In the genomic region with DNA sequence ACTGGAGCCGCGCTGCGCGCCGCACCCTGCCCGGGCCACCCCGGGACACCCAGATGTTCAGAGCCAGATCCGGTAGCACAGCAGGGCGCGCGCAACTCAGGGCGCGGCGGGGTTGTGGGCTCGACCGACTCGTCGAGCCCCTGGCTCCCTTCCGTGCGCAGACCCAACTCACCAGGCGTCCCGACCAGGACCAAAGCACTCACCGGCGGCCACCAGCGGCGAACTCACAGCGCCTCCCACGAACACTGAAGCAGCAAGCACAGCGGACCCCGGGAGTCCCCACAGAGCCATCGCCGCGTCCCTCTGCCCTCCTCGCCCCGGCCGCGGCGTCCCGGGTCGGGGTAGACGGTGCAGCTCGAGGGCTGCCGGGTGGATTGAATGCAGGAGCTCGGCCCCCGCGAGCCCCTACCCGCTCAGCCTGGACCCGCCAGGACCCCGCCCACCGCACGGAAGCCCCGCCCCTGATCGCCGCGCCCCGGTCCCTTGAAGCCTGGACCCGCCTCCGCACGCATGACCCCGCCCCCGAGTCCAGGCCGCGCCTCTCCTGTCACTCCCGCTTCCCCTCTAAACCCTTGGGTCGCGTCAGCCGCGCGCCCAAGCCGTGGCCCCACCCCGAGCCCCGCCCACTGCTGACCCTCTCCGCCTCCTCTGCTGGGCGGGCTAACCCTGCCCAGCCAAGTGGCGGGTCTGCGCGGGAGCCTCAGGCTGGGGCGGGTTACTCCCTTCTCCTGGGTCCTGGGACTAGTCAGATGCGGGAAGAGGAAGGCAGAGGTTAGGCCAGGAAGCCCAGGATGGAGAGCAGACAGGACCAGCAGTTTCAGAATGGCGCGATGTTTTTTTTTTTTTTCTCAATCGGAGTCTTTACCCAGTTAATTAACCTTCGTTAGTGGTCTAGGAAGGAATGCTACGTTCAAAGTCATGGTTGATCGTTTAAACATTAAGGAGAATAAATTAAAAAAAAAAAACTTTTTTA, we compare ENCODE assay signal across 8 mouse cellular contexts. TPM values are rescaled to one million over a fixed set of nuclear protein-coding genes. Genes with fewer than 3 reads are reported as not detected.
DNase-seq lines count a peak whose midpoint lies in the region; ATAC-seq and TF ChIP-seq lines count a peak whose summit lies in the region.

Rell1 (minus strand) TSS at position 455 of the 973 bp plus-strand sequence.

- H3K4me3 ChIP-seq in forebrain, embryonic 10.5 days: peak within 1 kb of the TSS; percentile 81
- H3K4me3 ChIP-seq in heart, embryonic 15.5 days: peak within 1 kb of the TSS; percentile 62
- peak within 1 kb of the TSS; percentile 74 to 90 for H3K4me3 ChIP-seq in liver, embryonic 14.5 days (ENCODE audit: insufficient read depth in 1 of 2, low read depth in 2 of 2, low read length in 2 of 2)
- H3K4me3 ChIP-seq in neural tube, embryonic 11.5 days (ENCODE audit: low read depth, low read length): peak within 1 kb of the TSS; percentile 71
- peak within 1 kb of the TSS; percentile 77 for H3K4me3 ChIP-seq in stomach, postnatal 0 days (ENCODE audit: low read depth, low read length)

- peak; percentile 89 to 95 for DNase-seq in CD8-positive naive resting alpha-beta T cell, adult 2 months (ENCODE audit: low read depth in 2 of 2, low spot score in 2 of 2)
- DNase-seq in c-Kit-positive CD71-negative TER-119-negative erythroid progenitor cells, embryonic 14.5 days (ENCODE audit: low read depth): peak; percentile 94
- peak; percentile 99 for DNase-seq in forebrain, embryonic 10.5 days (ENCODE audit: extremely low spot score, low spot score)
- peak; percentile 99 to 100 for DNase-seq in kidney, postnatal 25 days
- peak; percentile 85 to 91 (median 89) for DNase-seq in liver, embryonic 14.5 days (ENCODE audit: low read depth in 3 of 3, low spot score in 3 of 3)
- peak; percentile 98 for DNase-seq in neural tube, embryonic 11.5 days (ENCODE audit: low spot score)
- DNase-seq in stomach, postnatal 0 days (ENCODE audit: low spot score): peak; percentile 100

- peaks cover 52% of the 10 kb centered on the region for H3K4me1 ChIP-seq in forebrain, embryonic 10.5 days
- peaks cover 12% of the 10 kb centered on the region for H3K4me1 ChIP-seq in heart, embryonic 15.5 days (replicated peaks)
- peaks cover 3 to 25% of the 10 kb centered on the region in 2 experiments for H3K4me1 ChIP-seq in liver, embryonic 14.5 days (replicated peaks; ENCODE audit: control insufficient read depth in 2 of 2, insufficient read depth in 2 of 2, low read length in 1 of 2)
- H3K4me1 ChIP-seq in neural tube, embryonic 11.5 days (ENCODE audit: control insufficient read depth, insufficient read depth, low read length): peaks cover 12% of the 10 kb centered on the region; the same call in 1 of the 2 replicates
- peaks cover 3% of the 10 kb centered on the region; the same call in 1 of the 2 replicates for H3K4me1 ChIP-seq in stomach, postnatal 0 days (replicated peaks; ENCODE audit: control insufficient read depth, insufficient read depth)

- WGBS in forebrain, embryonic 10.5 days: under 1% methylated on average over 82 of the region's 85 CpGs
- under 1% methylated on average over 85 of the region's 85 CpGs for WGBS in heart, embryonic 15.5 days
- WGBS in liver, embryonic 14.5 days (ENCODE audit: insufficient replicate concordance): under 1% methylated on average over 84 of the region's 85 CpGs
- 3% methylated on average over 42 of the region's 85 CpGs for WGBS in neural tube, embryonic 11.5 days
- under 1% methylated on average over 68 of the region's 85 CpGs for WGBS in stomach, postnatal 0 days

- ATAC-seq in heart, embryonic 15.5 days (replicated peaks; ENCODE audit: insufficient number of reproducible peaks, insufficient read depth, low FRiP score, low read depth): peak; percentile 99
- ATAC-seq in liver, embryonic 14.5 days (ENCODE audit: insufficient read depth): peak; percentile 98
- ATAC-seq in neural tube, embryonic 11.5 days (ENCODE audit: insufficient read depth, low FRiP score, low TSS enrichment): peak; percentile 97
- ATAC-seq in stomach, postnatal 0 days (ENCODE audit: low FRiP score, low TSS enrichment): peak; percentile 98

- peak within 1 kb of the TSS; percentile 68 for H3K9ac ChIP-seq in heart, embryonic 15.5 days
- H3K9ac ChIP-seq in liver, embryonic 14.5 days (replicated peaks): peak within 1 kb of the TSS; percentile 68
- H3K9ac ChIP-seq in neural tube, embryonic 11.5 days (ENCODE audit: low read length): peak within 1 kb of the TSS; percentile 79
- peak within 1 kb of the TSS; percentile 87 for H3K9ac ChIP-seq in stomach, postnatal 0 days (ENCODE audit: low read length)

- TF ChIP-seq EP300 in liver, embryonic 14.5 days (IDR thresholded peaks at IDR 0.05; ENCODE audit: low read depth): no peak
- TF ChIP-seq EP300 in stomach, postnatal 0 days (optimal IDR thresholded peaks at IDR 0.05): no peak

- no peaks in the 10 kb centered on the region for H3K9me3 ChIP-seq in forebrain, embryonic 10.5 days
- H3K9me3 ChIP-seq in heart, embryonic 15.5 days (replicated peaks): no peaks in the 10 kb centered on the region
- H3K9me3 ChIP-seq in liver, embryonic 14.5 days (ENCODE audit: control insufficient read depth, low read length): no peaks in the 10 kb centered on the region
- no peaks in the 10 kb centered on the region for H3K9me3 ChIP-seq in neural tube, embryonic 11.5 days (ENCODE audit: control insufficient read depth, low read length)
- H3K9me3 ChIP-seq in stomach, postnatal 0 days (ENCODE audit: control insufficient read depth, low read length): no peaks in the 10 kb centered on the region

- 0 out of 2 replicates have a peak, but pooled peaks have one; percentile 11 for TF ChIP-seq CTCF in liver, embryonic 14.5 days (IDR thresholded peaks at IDR 0.05; ENCODE audit: low read depth)
- TF ChIP-seq CTCF in stomach, postnatal 0 days (IDR thresholded peaks at IDR 0.05; ENCODE audit: low read depth): peak; percentile 44

- H3K27me3 ChIP-seq in forebrain, embryonic 10.5 days (ENCODE audit: poor library complexity, severe bottlenecking): no peaks in the 10 kb centered on the region
- peaks cover 3% of the 10 kb centered on the region; the same call in 1 of the 2 replicates for H3K27me3 ChIP-seq in heart, embryonic 15.5 days
- no peaks in the 10 kb centered on the region for H3K27me3 ChIP-seq in liver, embryonic 14.5 days (ENCODE audit: control insufficient read depth, insufficient read depth, low read length)
- no peaks in the 10 kb centered on the region for H3K27me3 ChIP-seq in neural tube, embryonic 11.5 days (ENCODE audit: control insufficient read depth, insufficient read depth, low read length)
- no peaks in the 10 kb centered on the region for H3K27me3 ChIP-seq in stomach, postnatal 0 days (ENCODE audit: control insufficient read depth, insufficient read depth, low read length)

- no peaks in the 10 kb centered on the region; the same call in 1 of the 2 replicates for H3K36me3 ChIP-seq in forebrain, embryonic 10.5 days (replicated peaks)
- no peaks in the 10 kb centered on the region for H3K36me3 ChIP-seq in heart, embryonic 15.5 days
- no peaks in the 10 kb centered on the region for H3K36me3 ChIP-seq in liver, embryonic 14.5 days (replicated peaks; ENCODE audit: control insufficient read depth, insufficient read depth, low read depth)
- H3K36me3 ChIP-seq in neural tube, embryonic 11.5 days (ENCODE audit: control insufficient read depth, insufficient read depth, low read length): no peaks in the 10 kb centered on the region
- H3K36me3 ChIP-seq in stomach, postnatal 0 days (ENCODE audit: control insufficient read depth, insufficient read depth, low read length): no peaks in the 10 kb centered on the region

- peak within 1 kb of the TSS; percentile 90 for H3K27ac ChIP-seq in forebrain, embryonic 10.5 days
- H3K27ac ChIP-seq in heart, embryonic 15.5 days: peak within 1 kb of the TSS; percentile 61
- H3K27ac ChIP-seq in liver, embryonic 14.5 days: peak within 1 kb of the TSS; percentile 19; the same call in 1 of the 2 replicates
- H3K27ac ChIP-seq in neural tube, embryonic 11.5 days (ENCODE audit: low read depth, low read length): 0 out of 2 replicates have a peak within 1 kb of the TSS, but pooled peaks have one; percentile 14
- H3K27ac ChIP-seq in stomach, postnatal 0 days (replicated peaks): peak within 1 kb of the TSS; percentile 86

- peak within 1 kb of the TSS; percentile 93 for H3K4me2 ChIP-seq in heart, embryonic 15.5 days
- peak within 1 kb of the TSS; percentile 82 for H3K4me2 ChIP-seq in liver, embryonic 14.5 days (ENCODE audit: low read depth)
- H3K4me2 ChIP-seq in neural tube, embryonic 11.5 days (ENCODE audit: low read depth): peak within 1 kb of the TSS; percentile 87
- peak within 1 kb of the TSS; percentile 82 for H3K4me2 ChIP-seq in stomach, postnatal 0 days (replicated peaks; ENCODE audit: low read depth)

RNA-seq across cellular contexts. Expression of gene Rell1, which starts in this region (rescaled TPM):
- polyA plus RNA-seq in forebrain, embryonic 10.5 days (2016; fragmentation: Nextera tagmentation; extraction: Ambion mirVana): 13.4 and 13.9 TPM in 2 replicates
- 8.7 and 10.8 TPM in 2 replicates for polyA plus RNA-seq in heart, embryonic 15.5 days (2015; fragmentation: Nextera tagmentation; extraction: Ambion mirVana)
- polyA plus RNA-seq in liver, embryonic 14.5 days (2012; rRNA removed): 2.6 and 4.3 TPM in 2 replicates
- polyA plus RNA-seq in liver, embryonic 14.5 days (2014; fragmentation: Nextera tagmentation; extraction: Ambion mirVana): 4.4 and 4.8 TPM in 2 replicates
- polyA plus RNA-seq in neural tube, embryonic 11.5 days (2014; fragmentation: Nextera tagmentation; extraction: Ambion mirVana): 10.7 and 11.3 TPM in 2 replicates
- polyA plus RNA-seq in stomach, postnatal 0 days (2015; fragmentation: Nextera tagmentation; extraction: Ambion mirVana): 16.6 and 17.4 TPM in 2 replicates

Comparison
In these comparisons a context has a peak if more than half of its experiments do, and no peak if none do; other contexts are left out.
1. Peak in every context shown above with its lines: DNase-seq, ATAC-seq, H3K4me3 ChIP-seq and H3K27ac ChIP-seq.
2. H3K27ac ChIP-seq: peak in every context shown above with its lines; median percentile 90 in forebrain, embryonic 10.5 days; 86 in stomach, postnatal 0 days; 61 in heart, embryonic 15.5 days; 19 in liver, embryonic 14.5 days; 14 in neural tube, embryonic 11.5 days.